13 mouse cellular contexts compared by ENCODE assay signal in the genomic region with DNA sequence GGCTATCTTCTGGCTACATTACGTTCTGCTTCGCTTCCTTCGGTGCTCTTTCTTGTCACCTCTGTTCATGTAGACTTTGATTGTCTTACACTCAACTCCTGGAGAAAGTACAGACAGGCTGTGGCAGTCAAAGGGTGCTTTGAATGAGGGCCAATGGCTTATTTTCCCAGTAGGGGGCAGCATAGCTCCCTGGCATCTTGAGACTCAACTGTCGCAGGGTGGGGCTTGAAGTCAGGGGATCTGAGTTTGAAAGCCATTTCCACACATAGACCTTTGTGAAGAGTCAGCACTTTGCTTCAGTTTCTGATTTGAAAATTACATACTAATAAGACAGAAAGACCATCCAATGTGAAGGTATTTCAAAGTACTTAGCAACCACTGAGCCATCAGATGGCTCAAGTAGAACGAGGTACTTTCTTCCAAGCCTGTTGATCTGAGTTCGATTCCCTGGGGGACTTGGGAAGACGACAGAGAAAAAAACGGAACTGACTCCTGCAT.
A peak's percentile ranks its signal among the peaks of the same experiment; 100 is the strongest.
DNase-seq lines count a peak whose midpoint lies in the region; ATAC-seq and TF ChIP-seq lines count a peak whose summit lies in the region.
"Had no signal": no experiment of that assay in that cellular context is flagged by ENCODE, and none has a peak within 500 bp of the region (broad histone marks: within the 10 kb centered on the region; RNA-seq: fewer than 3 reads in every experiment).

No protein-coding gene starts in this region.

- TF ChIP-seq EP300 in CH12.LX (IDR thresholded peaks at IDR 0.05; ENCODE audit: low read length) = no peak

- no peaks in the 10 kb centered on the region for H3K36me3 ChIP-seq in liver, adult 2 months (ENCODE audit: control insufficient read depth, insufficient read depth, low read length)
- no peaks in the 10 kb centered on the region for H3K36me3 ChIP-seq in CH12.LX (replicated peaks in 1 of 2; ENCODE audit: control insufficient read depth in 1 of 2, insufficient read depth in 1 of 2, low read length in 1 of 2)
- H3K36me3 ChIP-seq: embryonic facial prominence, embryonic 15.5 days; heart, embryonic 13.5 days; liver, embryonic 15.5 days had no signal

- in situ Hi-C loops in CH12.LX (cut with MboI; ENCODE audit: low pct_ligation_motif_present, low pct_unique_long_range_greater_than_20kb, low sequenced_read_pairs) = loop anchor here (25.0 kb wide), 1 partner anchor 677 kb away; no protein-coding TSS in a partner anchor

- TF ChIP-seq POLR2A in liver, adult 2 months (IDR thresholded peaks at IDR 0.05; ENCODE audit: extremely low read depth, insufficient read depth, low read length) = no peak
- no peak for TF ChIP-seq POLR2A in CH12.LX (IDR thresholded peaks at IDR 0.05; ENCODE audit: low read depth, low read length)

- TF ChIP-seq CTCF in liver, adult 2 months (IDR thresholded peaks at IDR 0.05; ENCODE audit: low read depth, low read length) = peak; percentile 14; the same call in 1 of the 2 replicates
- peak; percentile 56 to 84 for TF ChIP-seq CTCF in CH12.LX (conservative IDR thresholded peaks at IDR 0.05 in 1 of 2, IDR thresholded peaks at IDR 0.05 in 1 of 2; ENCODE audit: low read depth in 2 of 2, low read length in 2 of 2)

- dilution Hi-C loops in CH12.LX (cut with MboI; ENCODE audit: extremely low pct_ligation_motif_present, extremely low pct_unique_long_range_greater_than_20kb, low sequenced_read_pairs) = no loop called here

- no peak overlapping the region for H3K4me3 ChIP-seq in liver, adult 2 months (ENCODE audit: insufficient read depth, low read depth, low read length)
- H3K4me3 ChIP-seq in CH12.LX (replicated peaks in 1 of 3; ENCODE audit: low read depth in 2 of 3, low read length in 2 of 3, poor library complexity in 1 of 3) = no peak overlapping the region
- H3K4me3 ChIP-seq: embryonic facial prominence, embryonic 15.5 days; heart, embryonic 13.5 days; liver, embryonic 15.5 days had no signal

- H3K4me1 ChIP-seq in liver, adult 2 months (ENCODE audit: control insufficient read depth, insufficient read depth, low read length) = no peaks in the 10 kb centered on the region
- H3K4me1 ChIP-seq in CH12.LX (ENCODE audit: control insufficient read depth in 1 of 2, insufficient read depth in 2 of 2) = peaks cover 6 to 13% of the 10 kb centered on the region in 2 experiments

- DNase-seq in liver, adult 2 months (ENCODE audit: extremely low read depth, low read depth, low spot score) = no peak
- no peak for DNase-seq in liver
- DNase-seq in CH12.LX (ENCODE audit: extremely low read depth) = peak; percentile 58
- DNase-seq in NIH3T3 (ENCODE audit: low read depth) = peak; percentile 15
- peak; percentile 71 for DNase-seq in retina, postnatal 1 day
- DNase-seq: adrenal gland, adult 8-10 months; cerebellum, adult 9-10 months had no signal

- H3K9ac ChIP-seq in liver, adult 2 months (ENCODE audit: low read depth, low read length) = no peak overlapping the region
- no peak overlapping the region for H3K9ac ChIP-seq in CH12.LX (ENCODE audit: insufficient read depth, low read depth)
- H3K9ac ChIP-seq: embryonic facial prominence, embryonic 15.5 days; heart, embryonic 13.5 days; liver, embryonic 15.5 days had no signal

- TF ChIP-seq RAD21 in CH12.LX (IDR thresholded peaks at IDR 0.05; ENCODE audit: low read depth, low read length) = peak; percentile 60

- no peaks in the 10 kb centered on the region for H3K79me2 ChIP-seq in liver, adult 2 months (ENCODE audit: control insufficient read depth, insufficient read depth, low read length)
- H3K79me2 ChIP-seq in CH12.LX (replicated peaks; ENCODE audit: control insufficient read depth, extremely low read depth, insufficient read depth, poor library complexity, severe bottlenecking) = no peaks in the 10 kb centered on the region

- ATAC-seq in inflammation-experienced regulatory T-cells, adult 6 months = no peak
- no peak for ATAC-seq in erythroblast, adult 5-6 weeks (replicated peaks; ENCODE audit: low FRiP score, poor library complexity, severe bottlenecking)
- ATAC-seq: intestine, embryonic 16.5 days had no signal

- 81% methylated on average over 8 of the region's 8 CpGs for WGBS in liver, adult 2 months

- H3K27ac ChIP-seq in liver, adult 2 months (replicated peaks; ENCODE audit: insufficient read depth, low read depth, low read length) = no peak overlapping the region
- peak overlapping the region; percentile 5 for H3K27ac ChIP-seq in CH12.LX (ENCODE audit: insufficient read depth, low read depth)
- H3K27ac ChIP-seq: embryonic facial prominence, embryonic 15.5 days; heart, embryonic 13.5 days; liver, embryonic 15.5 days had no signal

- peaks cover 11% of the 10 kb centered on the region for H3K27me3 ChIP-seq in liver, adult 2 months (ENCODE audit: control insufficient read depth, insufficient read depth, low read length)
- H3K27me3 ChIP-seq in CH12.LX (replicated peaks) = no peaks in the 10 kb centered on the region

- H3K9me3 ChIP-seq in CH12.LX (replicated peaks; ENCODE audit: low read length) = peaks cover 2% of the 10 kb centered on the region
- H3K9me3 ChIP-seq: embryonic facial prominence, embryonic 15.5 days; heart, embryonic 13.5 days; liver, embryonic 15.5 days had no signal

- no peak overlapping the region for H3K4me2 ChIP-seq in CH12.LX (ENCODE audit: insufficient read depth, low read depth, poor library complexity, severe bottlenecking)
- H3K4me2 ChIP-seq: embryonic facial prominence, embryonic 15.5 days; heart, embryonic 13.5 days; liver, embryonic 15.5 days had no signal

TF ChIP-seq in CH12.LX, 34 proteins besides CTCF, POLR2A, EP300 and RAD21:
- TF ChIP-seq MAFK (IDR thresholded peaks at IDR 0.05; ENCODE audit: insufficient replicate concordance, low read length) = peak; percentile 79
- TF ChIP-seq CHD2 (IDR thresholded peaks at IDR 0.05; ENCODE audit: low read length) = no peak
- peak; percentile 73 for TF ChIP-seq SMC3 (IDR thresholded peaks at IDR 0.05; ENCODE audit: low read depth, low read length)
- TF ChIP-seq MAZ (IDR thresholded peaks at IDR 0.05; ENCODE audit: low read depth, low read length) = peak; percentile 59; the same call in 1 of the 2 replicates

Comparison
In these comparisons a context has a peak if more than half of its experiments do, and no peak if none do; other contexts are left out.
1. DNase-seq: peak in CH12.LX (single experiment), NIH3T3 (single experiment) and retina, postnatal 1 day (single experiment); none in liver, adult 2 months (single experiment) and liver (single experiment).